Mouse (Mus musculus) myocyte (in vitro differentiated cells): ENCODE measurements around the gene Iqsec1.

ENCODE experiments used
- MAX ChIP-seq: IDR thresholded peaks from one replicate; pipeline ENCODE4 v1.6.1; 2011; ENCODE audit warnings: low read depth, mild to moderate bottlenecking, control low read depth
- POLR2A ChIP-seq: IDR thresholded peaks from one replicate; pipeline ENCODE4 v1.6.1; 2011; ENCODE audit warnings: low read depth, mild to moderate bottlenecking, control low read depth, moderate library complexity; ENCODE audit not compliant: insufficient read length
- POLR2AphosphoS2 ChIP-seq: IDR thresholded peaks from one replicate; pipeline ENCODE4 v1.6.1; 2011; ENCODE audit warnings: low read depth, control low read depth; ENCODE audit not compliant: insufficient read length

DNA sequence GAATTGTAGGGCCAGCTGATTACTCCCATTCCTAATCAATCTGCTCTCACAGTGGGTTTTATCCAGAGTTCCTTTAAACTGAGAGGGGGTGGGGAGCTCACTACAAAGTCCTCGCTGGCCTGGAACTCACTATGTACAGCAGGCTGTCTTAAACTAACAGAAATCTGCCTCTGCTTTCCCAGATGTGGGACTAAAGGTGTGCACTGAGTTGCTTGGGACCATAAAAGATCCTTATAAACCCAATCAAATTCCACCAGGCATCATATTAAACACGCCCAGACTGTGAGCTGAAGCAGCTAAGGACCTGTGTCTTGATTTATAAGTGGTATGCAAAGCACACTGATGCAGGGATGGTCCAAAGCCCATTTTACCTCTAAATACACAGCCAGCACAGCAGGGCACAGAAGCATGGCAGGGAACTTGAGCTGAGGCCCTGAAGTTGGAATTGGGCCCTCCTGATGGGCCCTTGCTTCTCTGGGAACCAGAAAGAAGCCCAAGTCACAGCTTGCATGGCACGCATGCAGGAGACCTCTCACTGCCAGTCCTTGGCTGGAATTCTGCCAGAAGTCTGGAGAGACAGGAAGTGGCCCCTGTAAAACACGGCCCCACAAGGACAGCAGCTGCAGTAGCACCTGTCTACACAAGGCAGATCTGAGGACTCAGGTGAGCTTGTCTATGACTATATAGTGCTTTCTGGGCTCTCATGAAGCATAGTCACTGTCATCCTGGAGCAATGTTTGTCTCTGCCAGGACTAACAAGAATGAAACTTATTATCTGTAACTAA is 68.7 kb downstream of the Iqsec1 start:
- no peak for TF ChIP-seq POLR2A
- no peak for TF ChIP-seq MAX
- no peak for TF ChIP-seq POLR2AphosphoS2
